Mouse (Mus musculus) intestine, embryonic 16.5 days (tissue): ENCODE measurements around the gene Camta1. TPM values are rescaled to one million over a fixed set of nuclear protein-coding genes. Genes with fewer than 3 reads are reported as not detected.

ENCODE experiments used
- ATAC-seq: fragments of 200-750 bp; cut with Nextera tagmentation; 2 replicates; pipeline ENCODE4 v1.8.0; 2017; ENCODE audit warnings: moderate TSS enrichment, moderate library complexity
- H3K27ac ChIP-seq: fragments of 300-500 bp; sonication (generic); 2 replicates; pipeline ENCODE4 v1.5.1; 2014; ENCODE audit warnings: mild to moderate bottlenecking, low read length
- H3K27me3 ChIP-seq: fragments of 300-500 bp; sonication (generic); replicated peaks from 2 replicates; pipeline ENCODE4 v1.6.1; 2014; ENCODE audit warnings: low read length, control low read depth, mixed read lengths; ENCODE audit not compliant: control insufficient read depth, insufficient read depth
- H3K36me3 ChIP-seq: fragments of 300-500 bp; sonication (generic); 2 replicates; pipeline ENCODE4 v1.6.1; 2014; ENCODE audit warnings: low read length, control low read depth; ENCODE audit not compliant: control insufficient read depth, insufficient read depth
- H3K4me1 ChIP-seq: fragments of 300-500 bp; sonication (generic); 2 replicates; pipeline ENCODE4 v1.6.1; 2014; ENCODE audit warnings: low read length, control low read depth, mixed read lengths; ENCODE audit not compliant: control insufficient read depth, insufficient read depth
- H3K4me2 ChIP-seq: fragments of 300-500 bp; sonication (generic); 2 replicates; pipeline ENCODE4 v1.6.1; 2014; ENCODE audit warnings: low read depth, low read length, control low read depth
- H3K4me3 ChIP-seq: fragments of 300-500 bp; sonication (generic); 2 replicates; pipeline ENCODE4 v1.5.1; 2014; ENCODE audit warnings: mild to moderate bottlenecking, low read length
- H3K9ac ChIP-seq: fragments of 300-500 bp; sonication (generic); 2 replicates; pipeline ENCODE4 v1.6.1; 2014; ENCODE audit warnings: low read depth, low read length
- H3K9me3 ChIP-seq: fragments of 300-500 bp; sonication (generic); 2 replicates; pipeline ENCODE4 v1.6.1; 2016; ENCODE audit warnings: low read length, control low read depth; ENCODE audit not compliant: control insufficient read depth
- WGBS: fragments of 180-500 bp; shearing (Covaris S2); extraction: QIAGEN DNeasy Blood & Tissue Kit; methylation state at CpG from one replicate; pipeline ENCODE4 v1.1.7; 2014; 5-methylcytosine and 5-hydroxymethylcytosine counted together
- polyA plus RNA-seq: library from polyadenylated mRNA; unstranded; fragments of >200 nt; fragmentation: Nextera tagmentation; extraction: Ambion mirVana; gene quantifications from 2 replicates; pipeline ENCODE4 v1.2.1, GENCODE M21; 2015

Camta1 gene
- polyA plus RNA-seq, 1 experiment from 2014 or later = 69.1 TPM

GRCm38 (mm10) chr4:151876400-151876799 lies 14.7 kb upstream of the Camta1 start:
- no peaks in the 10 kb centered on the region for H3K9me3 ChIP-seq
- no peak overlapping the region for H3K4me2 ChIP-seq
- 0 out of 2 replicates have a peak, but pooled peaks cover 3% of the 10 kb centered on the region for H3K27me3 ChIP-seq
- no peaks in the 10 kb centered on the region for H3K36me3 ChIP-seq
- no peaks in the 10 kb centered on the region for H3K4me1 ChIP-seq
- H3K4me3 ChIP-seq = no peak overlapping the region
- H3K9ac ChIP-seq = no peak overlapping the region
- ATAC-seq = no peak
- WGBS = 58% methylated on average over 14 of the region's 14 CpGs
- no peak overlapping the region for H3K27ac ChIP-seq

GRCm38 (mm10) chr4:151863511-151863910 lies 1.8 kb upstream of the Camta1 start:
- 55% methylated on average over 9 of the region's 9 CpGs for WGBS
- Histone ChIP-seq H3K27ac (no peak overlapping the region), H3K9ac (no peak overlapping the region), H3K4me3 (peak overlapping the region; percentile 66), H3K36me3 (no peaks in the 10 kb centered on the region), H3K4me2 (peak overlapping the region; percentile 84), H3K4me1 (peaks cover 12% of the 10 kb centered on the region), H3K9me3 (no peaks in the 10 kb centered on the region), H3K27me3 (no peaks in the 10 kb centered on the region)
- no peak for ATAC-seq

- peak overlapping the region; percentile 95 for H3K4me2 ChIP-seq
- H3K27ac ChIP-seq = peak overlapping the region; percentile 48
- H3K4me1 ChIP-seq = peaks cover 11% of the 10 kb centered on the region
- H3K4me3 ChIP-seq = peak overlapping the region; percentile 75
- no peaks in the 10 kb centered on the region for H3K36me3 ChIP-seq
- ATAC-seq = no peak
- WGBS = 0% methylated on average over 26 of the region's 58 CpGs
- no peaks in the 10 kb centered on the region for H3K27me3 ChIP-seq
- H3K9me3 ChIP-seq = no peaks in the 10 kb centered on the region
- H3K9ac ChIP-seq = peak overlapping the region; percentile 82
These were observed 238 bp downstream of the Camta1 start for GRCm38 (mm10) chr4:151861471-151861805.

- H3K9me3 ChIP-seq = no peaks in the 10 kb centered on the region
- H3K4me3 ChIP-seq = peak overlapping the region; percentile 75
- peak overlapping the region; percentile 49 for H3K27ac ChIP-seq
- 2% methylated on average over 33 of the region's 63 CpGs for WGBS
- H3K9ac ChIP-seq = peak overlapping the region; percentile 82
- no peaks in the 10 kb centered on the region for H3K27me3 ChIP-seq
- peak overlapping the region; percentile 95 for H3K4me2 ChIP-seq
- peaks cover 8% of the 10 kb centered on the region for H3K4me1 ChIP-seq
- no peak for ATAC-seq
- no peaks in the 10 kb centered on the region for H3K36me3 ChIP-seq
These were observed 990 bp downstream of the Camta1 start for GRCm38 (mm10) chr4:151860441-151861331.

- 81% methylated on average over 7 of the region's 7 CpGs for WGBS
- ATAC-seq = no peak
- no peak overlapping the region for H3K4me3 ChIP-seq
- H3K4me1 ChIP-seq = peaks cover 8% of the 10 kb centered on the region
- H3K27me3 ChIP-seq = no peaks in the 10 kb centered on the region
- no peak overlapping the region for H3K4me2 ChIP-seq
- no peaks in the 10 kb centered on the region for H3K9me3 ChIP-seq
- no peaks in the 10 kb centered on the region for H3K36me3 ChIP-seq
- no peak overlapping the region for H3K27ac ChIP-seq
- no peak overlapping the region for H3K9ac ChIP-seq
These were observed 2.4 kb downstream of the Camta1 start for GRCm38 (mm10) chr4:151859275-151859674.

- H3K9ac ChIP-seq = no peak overlapping the region
- no peak overlapping the region for H3K4me3 ChIP-seq
- no peak overlapping the region for H3K27ac ChIP-seq
- no peaks in the 10 kb centered on the region for H3K4me1 ChIP-seq
- no peak overlapping the region for H3K4me2 ChIP-seq
- WGBS = 59% methylated on average over 3 of the region's 3 CpGs
- no peak for ATAC-seq
- H3K9me3 ChIP-seq = no peaks in the 10 kb centered on the region
- H3K27me3 ChIP-seq = no peaks in the 10 kb centered on the region
- H3K36me3 ChIP-seq = no peaks in the 10 kb centered on the region
These were observed 7.7 kb downstream of the Camta1 start for GRCm38 (mm10) chr4:151853949-151854348.

GRCm38 (mm10) chr4:151851179-151851578 lies 10.5 kb downstream of the Camta1 start:
- Histone ChIP-seq H3K4me3 (no peak overlapping the region), H3K4me1 (0 out of 2 replicates have a peak, but pooled peaks cover 2% of the 10 kb centered on the region), H3K36me3 (no peaks in the 10 kb centered on the region), H3K9ac (no peak overlapping the region), H3K27ac (no peak overlapping the region), H3K9me3 (no peaks in the 10 kb centered on the region), H3K27me3 (no peaks in the 10 kb centered on the region), H3K4me2 (no peak overlapping the region)
- ATAC-seq = no peak
- 62% methylated on average over 2 of the region's 2 CpGs for WGBS

GRCm38 (mm10) chr4:151842591-151842990 lies 19.1 kb downstream of the Camta1 start:
- Histone ChIP-seq H3K4me1 (peaks cover 6% of the 10 kb centered on the region; the same call in 1 of the 2 replicates), H3K4me2 (no peak overlapping the region), H3K9me3 (no peaks in the 10 kb centered on the region), H3K27ac (no peak overlapping the region), H3K4me3 (no peak overlapping the region), H3K27me3 (no peaks in the 10 kb centered on the region), H3K9ac (no peak overlapping the region), H3K36me3 (no peaks in the 10 kb centered on the region)
- WGBS = 71% methylated on average over 2 of the region's 2 CpGs
- ATAC-seq = no peak

GRCm38 (mm10) chr4:151838518-151838917 lies 23.2 kb downstream of the Camta1 start:
- ATAC-seq = no peak
- Histone ChIP-seq H3K36me3 (no peaks in the 10 kb centered on the region), H3K9ac (no peak overlapping the region), H3K4me1 (peaks cover 6% of the 10 kb centered on the region; the same call in 1 of the 2 replicates), H3K9me3 (no peaks in the 10 kb centered on the region), H3K27ac (no peak overlapping the region), H3K4me3 (no peak overlapping the region), H3K4me2 (no peak overlapping the region), H3K27me3 (no peaks in the 10 kb centered on the region)
- WGBS = 66% methylated on average over 2 of the region's 2 CpGs
